12 mouse cellular contexts compared by ENCODE assay signal in the genomic region with DNA sequence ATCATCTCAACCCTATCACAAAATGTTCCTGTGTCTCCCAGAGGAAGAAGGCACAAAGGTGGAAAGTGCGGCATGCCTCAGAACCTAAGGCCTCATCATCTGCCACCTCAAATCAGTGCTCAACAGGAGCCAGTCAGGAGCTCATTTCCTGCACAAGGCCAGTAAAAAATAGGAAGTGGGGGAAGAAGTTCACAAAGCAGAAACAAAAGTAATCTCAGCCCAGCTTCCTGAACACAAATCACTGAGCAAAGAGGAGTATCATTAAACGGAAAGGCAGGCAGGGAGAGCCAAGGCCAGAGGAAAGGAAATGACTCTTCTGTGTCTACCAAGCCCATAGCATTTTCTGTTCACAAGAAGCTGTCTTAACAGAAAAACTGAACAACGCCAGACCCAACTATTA. TPM values are rescaled to one million over a fixed set of nuclear protein-coding genes. Genes with fewer than 3 reads are reported as not detected.
A peak's percentile ranks its signal among the peaks of the same experiment; 100 is the strongest.
DNase-seq lines count a peak whose midpoint lies in the region; ATAC-seq and TF ChIP-seq lines count a peak whose summit lies in the region.
"Had no signal": no experiment of that assay in that cellular context is flagged by ENCODE, and none has a peak within 500 bp of the region (broad histone marks: within the 10 kb centered on the region; RNA-seq: fewer than 3 reads in every experiment).

No protein-coding gene starts in this region.

- TF ChIP-seq EP300 in liver, postnatal 0 days (IDR thresholded peaks at IDR 0.05; ENCODE audit: low read depth), result peak; percentile 31; the same call in 1 of the 2 replicates

- H3K4me2 ChIP-seq in liver, postnatal 0 days (ENCODE audit: low read depth, low read length), result no peak overlapping the region
- H3K4me2 ChIP-seq: embryonic facial prominence, embryonic 13.5 days; neural tube, embryonic 13.5 days had no signal

- peak overlapping the region; percentile 84 for H3K27ac ChIP-seq in bone marrow macrophage, adult 2 months (ENCODE audit: insufficient read depth, low read depth, low read length)
- H3K27ac ChIP-seq in liver, postnatal 0 days (ENCODE audit: low read depth), result peak overlapping the region; percentile 69; the same call in 1 of the 2 replicates
- H3K27ac ChIP-seq: embryonic facial prominence, embryonic 13.5 days; hindbrain, embryonic 10.5 days; liver, embryonic 14.5 days had no signal

- TF ChIP-seq POLR2A in bone marrow macrophage, adult 2 months (IDR thresholded peaks at IDR 0.05; ENCODE audit: borderline replicate concordance, low read depth, low read length), result no peak

- H3K36me3 ChIP-seq in G1E (replicated peaks), result peaks cover 27% of the 10 kb centered on the region
- 0 out of 2 replicates have a peak, but pooled peaks cover 2% of the 10 kb centered on the region for H3K36me3 ChIP-seq in liver, postnatal 0 days (replicated peaks; ENCODE audit: insufficient read depth, low read length)

- H3K9me3 ChIP-seq in G1E (replicated peaks), result no peaks in the 10 kb centered on the region
- no peaks in the 10 kb centered on the region for H3K9me3 ChIP-seq in liver, postnatal 0 days (ENCODE audit: low read length)
- H3K9me3 ChIP-seq: embryonic facial prominence, embryonic 13.5 days; hindbrain, embryonic 10.5 days; neural tube, embryonic 13.5 days had no signal

- no peak overlapping the region for H3K4me3 ChIP-seq in G1E (ENCODE audit: low read depth, low read length)
- H3K4me3 ChIP-seq in bone marrow macrophage, adult 2 months (ENCODE audit: insufficient read depth, low read length), result no peak overlapping the region
- no peak overlapping the region for H3K4me3 ChIP-seq in liver, postnatal 0 days (ENCODE audit: low read depth, low read length)
- H3K4me3 ChIP-seq: embryonic facial prominence, embryonic 13.5 days; hindbrain, embryonic 10.5 days; neural tube, embryonic 13.5 days had no signal

- intact Hi-C loops in heart, postnatal 25 days (cut with DNase I), result no loop called here
- intact Hi-C loops in left cerebral cortex, postnatal 14 days (cut with DNase I), result no loop called here

- DNase-seq in G1E (ENCODE audit: low spot score) (no peak), adipocyte (ENCODE audit: low spot score) (no peak)
- peak; percentile 42 for DNase-seq in heart, postnatal 25 days (ENCODE audit: low spot score)
- no peak for DNase-seq in liver, postnatal 0 days
- no peak for DNase-seq in left cerebral cortex, postnatal 14 days (ENCODE audit: low spot score in 2 of 2)
- no peak for DNase-seq in layer of hippocampus, adult 11-12 months (ENCODE audit: low spot score)

- H3K27me3 ChIP-seq in G1E (ENCODE audit: insufficient read depth, low read length), result no peaks in the 10 kb centered on the region
- no peaks in the 10 kb centered on the region for H3K27me3 ChIP-seq in liver, postnatal 0 days (ENCODE audit: insufficient read depth, low read length)
- H3K27me3 ChIP-seq: embryonic facial prominence, embryonic 13.5 days; neural tube, embryonic 13.5 days had no signal

- peaks cover 11% of the 10 kb centered on the region for H3K4me1 ChIP-seq in G1E (ENCODE audit: insufficient read depth, low read depth, low read length)
- peaks cover 61% of the 10 kb centered on the region for H3K4me1 ChIP-seq in bone marrow macrophage, adult 2 months (ENCODE audit: control insufficient read depth, insufficient read depth, low read length)
- peaks cover 5% of the 10 kb centered on the region for H3K4me1 ChIP-seq in liver, postnatal 0 days (ENCODE audit: insufficient read depth)
- H3K4me1 ChIP-seq: hindbrain, embryonic 10.5 days had no signal

- peak; percentile 34; the same call in 1 of the 2 replicates for ATAC-seq in G1E (ENCODE audit: extremely low read depth, insufficient number of reproducible peaks, low FRiP score, poor library complexity, severe bottlenecking)
- peak; percentile 55 for ATAC-seq in liver, postnatal 0 days
- ATAC-seq in inflammation-experienced regulatory T-cells, adult 6 months, result no peak

- H3K9ac ChIP-seq in liver, postnatal 0 days (replicated peaks), result no peak overlapping the region
- H3K9ac ChIP-seq: embryonic facial prominence, embryonic 13.5 days; liver, embryonic 14.5 days; neural tube, embryonic 13.5 days had no signal

- 57% methylated on average over 3 of the region's 3 CpGs for WGBS in liver, postnatal 0 days (ENCODE audit: insufficient replicate concordance)

- TF ChIP-seq CTCF in G1E (IDR thresholded peaks at IDR 0.05; ENCODE audit: low read depth, low read length), result no peak
- no peak for TF ChIP-seq CTCF in bone marrow macrophage, adult 2 months (IDR thresholded peaks at IDR 0.05; ENCODE audit: low read depth, low read length)
- TF ChIP-seq CTCF in liver, postnatal 0 days (IDR thresholded peaks at IDR 0.05; ENCODE audit: low read depth), result no peak

RNA-seq across cellular contexts. Expression of a gene that starts 11.4 kb away (rescaled TPM):
- total RNA-seq in G1E (2014; fragmentation: Nextera tagmentation), result 39.3 and 45.7 TPM in 2 replicates
- 24.5 and 25.5 TPM in 2 replicates for total RNA-seq in G1E (2017)
- polyA plus RNA-seq in G1E (2012), result 17.9 and 23.5 TPM in 2 replicates
- polyA plus RNA-seq in bone marrow macrophage, adult 2 months (2012; ENCODE audit: insufficient read depth, insufficient read length, missing spikeins), result 16.7 and 18.4 TPM in 2 replicates
- 10 to 100 TPM; 45.3 to 52.9 TPM for total RNA-seq in heart, postnatal 25 days (2021)
- polyA plus RNA-seq in liver, postnatal 0 days (2015; fragmentation: Nextera tagmentation; extraction: Ambion mirVana), result 9.3 and 10.3 TPM in 2 replicates
- 10 to 100 TPM; 25.3 to 31.5 (median 30.0) TPM for polyA plus RNA-seq in inflammation-experienced regulatory T-cells, adult 6 months (2017; shearing (Covaris generic))
- 10 to 100 TPM; 40.2 to 49.3 TPM for total RNA-seq in left cerebral cortex, postnatal 14 days (2021)

RNA-seq across cellular contexts. Expression of a gene that starts 51.1 kb away (rescaled TPM):
- total RNA-seq in G1E (2014; fragmentation: Nextera tagmentation), result not detected in 2 replicates
- total RNA-seq in G1E (2017), result not detected in 2 replicates
- polyA plus RNA-seq in G1E (2012), result not detected in 2 replicates
- polyA plus RNA-seq in bone marrow macrophage, adult 2 months (2012; ENCODE audit: insufficient read depth, insufficient read length, missing spikeins), result not detected in 2 replicates
- total RNA-seq in heart, postnatal 25 days (2021), result not detected
- not detected in 2 replicates for polyA plus RNA-seq in liver, postnatal 0 days (2015; fragmentation: Nextera tagmentation; extraction: Ambion mirVana)
- not detected for polyA plus RNA-seq in inflammation-experienced regulatory T-cells, adult 6 months (2017; shearing (Covaris generic))
- total RNA-seq in left cerebral cortex, postnatal 14 days (2021), result not detected
- polyA plus RNA-seq: embryonic facial prominence, embryonic 13.5 days; hindbrain, embryonic 10.5 days; neural tube, embryonic 13.5 days had no signal
